Mouse (Mus musculus) midbrain, embryonic 15.5 days (tissue): ENCODE measurements around the gene Cpsf6. TPM values are rescaled to one million over a fixed set of nuclear protein-coding genes. Genes with fewer than 3 reads are reported as not detected.
A peak's percentile ranks its signal among the peaks of the same experiment; 100 is the strongest.

Experiments used
- ATAC-seq: fragments of 200-750 bp; cut with Nextera tagmentation; replicated peaks from 2 replicates; pipeline ENCODE4 v1.8.0; 2017; ENCODE audit warnings: moderate TSS enrichment
- H3K27ac ChIP-seq: fragments of 300-500 bp; sonication (generic); 2 replicates; pipeline ENCODE4 v1.5.1; 2015; ENCODE audit warnings: mild to moderate bottlenecking, inconsistent platforms
- H3K27me3 ChIP-seq: fragments of 300-500 bp; sonication (generic); replicated peaks from 2 replicates; pipeline ENCODE4 v1.6.1; 2015; ENCODE audit warnings: inconsistent platforms
- H3K36me3 ChIP-seq: fragments of 300-500 bp; sonication (generic); replicated peaks from 2 replicates; pipeline ENCODE4 v1.6.1; 2015; ENCODE audit warnings: inconsistent platforms
- H3K4me1 ChIP-seq: fragments of 300-500 bp; sonication (generic); 2 replicates; pipeline ENCODE4 v1.6.1; 2015; ENCODE audit warnings: inconsistent platforms
- H3K4me2 ChIP-seq: fragments of 300-500 bp; sonication (generic); 2 replicates; pipeline ENCODE4 v1.6.1; 2015; ENCODE audit warnings: inconsistent platforms, mild to moderate bottlenecking, moderate library complexity
- H3K4me3 ChIP-seq: fragments of 300-500 bp; sonication (generic); 2 replicates; pipeline ENCODE4 v1.5.1; 2015; ENCODE audit warnings: mild to moderate bottlenecking, inconsistent platforms
- H3K9ac ChIP-seq: fragments of 300-500 bp; sonication (generic); 2 replicates; pipeline ENCODE4 v1.6.1; 2015; ENCODE audit warnings: mild to moderate bottlenecking, inconsistent platforms
- H3K9me3 ChIP-seq: fragments of 300-500 bp; sonication (generic); 2 replicates; pipeline ENCODE4 v1.6.1; 2016; ENCODE audit warnings: inconsistent platforms
- WGBS: fragments of 180-500 bp; shearing (Covaris S2); methylation state at CpG from one replicate; pipeline ENCODE4 v1.1.7; 2015; ENCODE audit warnings: mixed read lengths; 5-methylcytosine and 5-hydroxymethylcytosine counted together
- polyA plus RNA-seq: library from polyadenylated mRNA; unstranded; fragments of >200 nt; fragmentation: Nextera tagmentation; extraction: Ambion mirVana; gene quantifications from 2 replicates; pipeline ENCODE4 v1.2.1, GENCODE M21; 2015

Cpsf6 gene
- polyA plus RNA-seq, 1 experiment from 2014 or later: 154 TPM

DNA sequence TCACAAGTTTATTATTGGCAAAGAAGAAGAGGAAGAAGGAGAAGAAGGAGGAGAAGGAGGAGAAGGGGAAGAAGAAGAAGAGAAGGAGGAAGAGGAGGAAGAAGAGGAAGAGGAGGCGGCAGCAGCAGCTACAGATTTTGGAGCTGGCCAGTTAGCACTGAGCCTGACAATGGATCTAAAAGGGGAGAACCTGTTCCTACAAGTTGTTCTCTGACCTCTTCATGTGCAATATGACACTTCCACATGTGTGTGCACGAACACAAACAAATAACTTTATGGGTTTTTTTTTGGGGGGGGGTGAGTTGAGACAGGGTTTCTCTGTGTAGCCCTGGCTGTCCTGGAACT, 5.2 kb upstream of the Cpsf6 start:
- ATAC-seq: no peak
- H3K4me1 ChIP-seq: no peaks in the 10 kb centered on the region
- no peaks in the 10 kb centered on the region for H3K27me3 ChIP-seq
- no peak overlapping the region for H3K9ac ChIP-seq
- no peak overlapping the region for H3K4me2 ChIP-seq
- H3K9me3 ChIP-seq: no peaks in the 10 kb centered on the region
- WGBS: 92% methylated on average over 2 of the region's 2 CpGs
- H3K27ac ChIP-seq: no peak overlapping the region
- no peak overlapping the region for H3K4me3 ChIP-seq
- H3K36me3 ChIP-seq: no peaks in the 10 kb centered on the region

- H3K4me1 ChIP-seq: no peaks in the 10 kb centered on the region
- H3K9me3 ChIP-seq: no peaks in the 10 kb centered on the region
- WGBS: 90% methylated on average over 4 of the region's 4 CpGs
- no peak overlapping the region for H3K4me2 ChIP-seq
- no peak overlapping the region for H3K4me3 ChIP-seq
- no peaks in the 10 kb centered on the region for H3K27me3 ChIP-seq
- no peaks in the 10 kb centered on the region for H3K36me3 ChIP-seq
- no peak for ATAC-seq
- no peak overlapping the region for H3K27ac ChIP-seq
- no peak overlapping the region for H3K9ac ChIP-seq
These were observed 4.7 kb upstream of the Cpsf6 start for GRCm38 (mm10) chr10:117384386-117385085.

GRCm38 (mm10) chr10:117383941-117384340, 4.1 kb upstream of the Cpsf6 start:
- Histone ChIP-seq H3K27me3 (no peaks in the 10 kb centered on the region), H3K4me1 (no peaks in the 10 kb centered on the region), H3K9ac (no peak overlapping the region), H3K4me2 (no peak overlapping the region), H3K36me3 (no peaks in the 10 kb centered on the region), H3K9me3 (no peaks in the 10 kb centered on the region), H3K4me3 (no peak overlapping the region), H3K27ac (no peak overlapping the region)
- WGBS: 74% methylated on average over 6 of the region's 6 CpGs
- ATAC-seq: no peak

- Histone ChIP-seq H3K9me3 (no peaks in the 10 kb centered on the region), H3K27ac (no peak overlapping the region), H3K36me3 (no peaks in the 10 kb centered on the region), H3K4me3 (no peak overlapping the region), H3K4me2 (no peak overlapping the region), H3K9ac (no peak overlapping the region), H3K27me3 (no peaks in the 10 kb centered on the region), H3K4me1 (no peaks in the 10 kb centered on the region)
- 66% methylated on average over 8 of the region's 8 CpGs for WGBS
- no peak for ATAC-seq
These were observed 3.3 kb upstream of the Cpsf6 start for GRCm38 (mm10) chr10:117382996-117383550.

DNA sequence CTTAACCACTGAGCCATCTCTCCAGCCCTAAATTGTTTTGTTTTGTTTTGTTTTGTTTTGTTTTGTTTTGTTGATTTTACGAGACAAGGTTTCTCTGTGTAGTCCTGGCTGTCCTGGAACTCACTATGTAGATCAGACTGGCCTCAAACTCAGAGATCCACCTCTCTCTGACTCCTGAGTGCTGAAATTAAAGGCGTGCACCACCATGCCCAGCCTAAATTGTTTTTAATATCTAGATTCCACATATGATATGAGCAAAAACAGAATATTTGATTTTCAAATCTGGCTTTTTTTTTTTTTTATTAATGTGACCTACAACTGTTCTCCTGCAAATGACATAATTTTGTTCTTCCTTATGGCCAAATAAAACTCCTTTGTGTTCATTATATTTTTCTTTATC, 2.3 kb upstream of the Cpsf6 start:
- ATAC-seq: no peak
- H3K4me3 ChIP-seq: no peak overlapping the region
- no peaks in the 10 kb centered on the region for H3K27me3 ChIP-seq
- H3K4me2 ChIP-seq: no peak overlapping the region
- H3K27ac ChIP-seq: no peak overlapping the region
- peaks cover 6% of the 10 kb centered on the region for H3K4me1 ChIP-seq
- H3K9ac ChIP-seq: no peak overlapping the region
- no peaks in the 10 kb centered on the region for H3K36me3 ChIP-seq
- H3K9me3 ChIP-seq: no peaks in the 10 kb centered on the region
- WGBS: 76% methylated on average over 2 of the region's 2 CpGs

GRCm38 (mm10) chr10:117380721-117381570, 1.1 kb upstream of the Cpsf6 start:
- Histone ChIP-seq H3K4me3 (no peak overlapping the region), H3K27ac (no peak overlapping the region), H3K4me2 (no peak overlapping the region), H3K9me3 (no peaks in the 10 kb centered on the region), H3K4me1 (peaks cover 6% of the 10 kb centered on the region), H3K36me3 (no peaks in the 10 kb centered on the region), H3K9ac (no peak overlapping the region), H3K27me3 (no peaks in the 10 kb centered on the region)
- no peak for ATAC-seq
- 96% methylated on average over 4 of the region's 4 CpGs for WGBS

- Histone ChIP-seq H3K4me3 (no peak overlapping the region), H3K9ac (no peak overlapping the region), H3K4me1 (peaks cover 13% of the 10 kb centered on the region), H3K27ac (no peak overlapping the region), H3K4me2 (no peak overlapping the region), H3K36me3 (no peaks in the 10 kb centered on the region), H3K9me3 (no peaks in the 10 kb centered on the region), H3K27me3 (no peaks in the 10 kb centered on the region)
- WGBS: 93% methylated on average over 2 of the region's 2 CpGs
- no peak for ATAC-seq
These were observed 374 bp downstream of the Cpsf6 start for GRCm38 (mm10) chr10:117379441-117379840.

- H3K4me1 ChIP-seq: peaks cover 20% of the 10 kb centered on the region
- no peak overlapping the region for H3K9ac ChIP-seq
- WGBS: 92% methylated on average over 3 of the region's 3 CpGs
- H3K4me2 ChIP-seq: no peak overlapping the region
- no peak overlapping the region for H3K4me3 ChIP-seq
- H3K27ac ChIP-seq: no peak overlapping the region
- H3K36me3 ChIP-seq: no peaks in the 10 kb centered on the region
- no peaks in the 10 kb centered on the region for H3K27me3 ChIP-seq
- no peak for ATAC-seq
- no peaks in the 10 kb centered on the region for H3K9me3 ChIP-seq
These were observed 1.2 kb downstream of the Cpsf6 start for GRCm38 (mm10) chr10:117378642-117379041.

DNA sequence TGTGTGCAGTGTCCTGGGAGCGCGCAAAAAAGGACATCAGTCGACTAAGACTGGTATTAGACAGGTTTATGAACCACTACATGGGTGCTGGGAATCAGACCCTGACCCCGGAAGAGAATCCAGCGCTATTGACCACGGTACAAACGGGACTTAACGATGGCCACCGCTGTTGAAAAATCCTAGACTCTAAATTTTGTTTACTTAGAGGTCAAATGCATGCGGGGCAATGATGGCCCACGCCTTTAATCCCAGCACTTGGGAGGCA, 1.6 kb downstream of the Cpsf6 start:
- 91% methylated on average over 11 of the region's 11 CpGs for WGBS
- Histone ChIP-seq H3K27me3 (no peaks in the 10 kb centered on the region), H3K9me3 (no peaks in the 10 kb centered on the region), H3K27ac (no peak overlapping the region), H3K4me2 (no peak overlapping the region; the same call in 1 of the 2 replicates), H3K4me3 (no peak overlapping the region), H3K36me3 (no peaks in the 10 kb centered on the region), H3K4me1 (peaks cover 20% of the 10 kb centered on the region), H3K9ac (no peak overlapping the region; the same call in 1 of the 2 replicates)
- ATAC-seq: no peak

GRCm38 (mm10) chr10:117377431-117378290, 2.2 kb downstream of the Cpsf6 start:
- Histone ChIP-seq H3K9ac (peak overlapping the region; percentile 56), H3K36me3 (no peaks in the 10 kb centered on the region), H3K27me3 (no peaks in the 10 kb centered on the region), H3K4me1 (peaks cover 23% of the 10 kb centered on the region), H3K4me2 (peak overlapping the region; percentile 67), H3K27ac (peak overlapping the region; percentile 97), H3K4me3 (peak overlapping the region; percentile 99), H3K9me3 (no peaks in the 10 kb centered on the region)
- 8% methylated on average over 16 of the region's 16 CpGs for WGBS
- no peak for ATAC-seq

GRCm38 (mm10) chr10:117376580-117377189, 3.1 kb downstream of the Cpsf6 start:
- H3K27me3 ChIP-seq: no peaks in the 10 kb centered on the region
- H3K4me3 ChIP-seq: peak overlapping the region; percentile 99
- no peaks in the 10 kb centered on the region for H3K9me3 ChIP-seq
- H3K27ac ChIP-seq: peak overlapping the region; percentile 97
- WGBS: under 1% methylated on average over 65 of the region's 86 CpGs
- H3K36me3 ChIP-seq: no peaks in the 10 kb centered on the region
- peak overlapping the region; percentile 67 for H3K4me2 ChIP-seq
- H3K4me1 ChIP-seq: peaks cover 23% of the 10 kb centered on the region
- peak overlapping the region; percentile 99 for H3K9ac ChIP-seq
- ATAC-seq: peak; percentile 98
